Mouse (Mus musculus): Measurements from ENCODE around the gene Otc. TPM values are rescaled to one million over a fixed set of nuclear protein-coding genes. Genes with fewer than 3 reads are reported as not detected.

The Otc gene
- polyA plus RNA-seq, 1 experiment from 2014 or later = not detected

- 87% methylated on average over 3 of the region's 3 CpGs for WGBS
- no peak for ATAC-seq (ENCODE audit: low FRiP score)
Measured at GRCm38 (mm10) chrX:10268308-10268707, 16.2 kb downstream of the Otc start.

GRCm38 (mm10) chrX:10268761-10269437 is 16.8 kb downstream of the Otc start:
- no peak for ATAC-seq (ENCODE audit: low FRiP score)
- WGBS = 82% methylated on average over 4 of the region's 4 CpGs
- no peak overlapping the region for H3K4me2 ChIP-seq

More at GRCm38 (mm10) chrX:10268308-10268707, 16.2 kb downstream of the Otc start:
- H3K36me3 ChIP-seq = no peaks in the 10 kb centered on the region
- no peak overlapping the region for H3K9ac ChIP-seq (replicated peaks)
- no peaks in the 10 kb centered on the region for H3K4me1 ChIP-seq
- no peak overlapping the region for H3K4me2 ChIP-seq
- H3K27me3 ChIP-seq (replicated peaks) = no peaks in the 10 kb centered on the region
- H3K27ac ChIP-seq (replicated peaks) = no peak overlapping the region
- no peaks in the 10 kb centered on the region for H3K9me3 ChIP-seq (replicated peaks)
- H3K4me3 ChIP-seq (replicated peaks) = no peak overlapping the region

GRCm38 (mm10) chrX:10297341-10297740 is 45.2 kb downstream of the Otc start:
- 91% methylated on average over 14 of the region's 14 CpGs for WGBS
- H3K27ac ChIP-seq (replicated peaks) = no peak overlapping the region
- no peak overlapping the region for H3K9ac ChIP-seq (replicated peaks)
- no peaks in the 10 kb centered on the region for H3K27me3 ChIP-seq (replicated peaks)
- ATAC-seq (ENCODE audit: low FRiP score) = no peak
- H3K4me1 ChIP-seq = no peaks in the 10 kb centered on the region
- no peak overlapping the region for H3K4me3 ChIP-seq (replicated peaks)
- H3K36me3 ChIP-seq = no peaks in the 10 kb centered on the region
- H3K9me3 ChIP-seq (replicated peaks) = no peaks in the 10 kb centered on the region
- no peak overlapping the region for H3K4me2 ChIP-seq

More at GRCm38 (mm10) chrX:10268761-10269437, 16.8 kb downstream of the Otc start:
- no peak overlapping the region for H3K27ac ChIP-seq (replicated peaks)
- H3K27me3 ChIP-seq (replicated peaks) = no peaks in the 10 kb centered on the region
- H3K9ac ChIP-seq (replicated peaks) = no peak overlapping the region
- no peaks in the 10 kb centered on the region for H3K9me3 ChIP-seq (replicated peaks)
- no peak overlapping the region for H3K4me3 ChIP-seq (replicated peaks)
- no peaks in the 10 kb centered on the region for H3K36me3 ChIP-seq
- no peaks in the 10 kb centered on the region for H3K4me1 ChIP-seq

- no peak overlapping the region for H3K9ac ChIP-seq (replicated peaks)
- H3K4me3 ChIP-seq (replicated peaks) = no peak overlapping the region
- H3K36me3 ChIP-seq = no peaks in the 10 kb centered on the region
- no peaks in the 10 kb centered on the region for H3K4me1 ChIP-seq
- 81% methylated on average over 4 of the region's 4 CpGs for WGBS
- H3K4me2 ChIP-seq = no peak overlapping the region
- no peak overlapping the region for H3K27ac ChIP-seq (replicated peaks)
- no peak for ATAC-seq (ENCODE audit: low FRiP score)
- no peaks in the 10 kb centered on the region for H3K27me3 ChIP-seq (replicated peaks)
- H3K9me3 ChIP-seq (replicated peaks) = no peaks in the 10 kb centered on the region
Measured at GRCm38 (mm10) chrX:10318176-10318575, 66.1 kb downstream of the Otc start.

- H3K27ac ChIP-seq (replicated peaks) = no peak overlapping the region
- H3K4me3 ChIP-seq (replicated peaks) = no peak overlapping the region
- H3K4me1 ChIP-seq = no peaks in the 10 kb centered on the region
- H3K27me3 ChIP-seq (replicated peaks) = no peaks in the 10 kb centered on the region
- ATAC-seq (ENCODE audit: low FRiP score) = no peak
- H3K4me2 ChIP-seq = no peak overlapping the region
- no peak overlapping the region for H3K9ac ChIP-seq (replicated peaks)
- WGBS = 79% methylated on average over 1 of the region's 1 CpGs
- H3K9me3 ChIP-seq (replicated peaks) = no peaks in the 10 kb centered on the region
- H3K36me3 ChIP-seq = no peaks in the 10 kb centered on the region
Measured at GRCm38 (mm10) chrX:10330246-10330645, 78.1 kb downstream of the Otc start.

GRCm38 (mm10) chrX:10331749-10332148 is 79.6 kb downstream of the Otc start:
- Histone ChIP-seq H3K27ac (replicated peaks) (no peak overlapping the region), H3K4me3 (replicated peaks) (no peak overlapping the region), H3K27me3 (replicated peaks) (no peaks in the 10 kb centered on the region), H3K36me3 (no peaks in the 10 kb centered on the region), H3K4me1 (no peaks in the 10 kb centered on the region), H3K4me2 (no peak overlapping the region), H3K9me3 (replicated peaks) (no peaks in the 10 kb centered on the region), H3K9ac (replicated peaks) (no peak overlapping the region)
- WGBS = 96% methylated on average over 1 of the region's 1 CpGs
- ATAC-seq (ENCODE audit: low FRiP score) = no peak

- 74% methylated on average over 2 of the region's 2 CpGs for WGBS
- H3K4me1 ChIP-seq = no peaks in the 10 kb centered on the region
Measured at GRCm38 (mm10) chrX:10336816-10337215, 84.7 kb downstream of the Otc start.

GRCm38 (mm10) chrX:10355867-10356266 is 103.8 kb downstream of the Otc start:
- H3K27me3 ChIP-seq (replicated peaks) = no peaks in the 10 kb centered on the region
- no peak for ATAC-seq (ENCODE audit: low FRiP score)
- H3K4me2 ChIP-seq = no peak overlapping the region
- no peaks in the 10 kb centered on the region for H3K9me3 ChIP-seq (replicated peaks)
- no peaks in the 10 kb centered on the region for H3K36me3 ChIP-seq
- H3K9ac ChIP-seq (replicated peaks) = no peak overlapping the region
- no peak overlapping the region for H3K27ac ChIP-seq (replicated peaks)
- 60% methylated on average over 4 of the region's 4 CpGs for WGBS
- no peaks in the 10 kb centered on the region for H3K4me1 ChIP-seq
- H3K4me3 ChIP-seq (replicated peaks) = no peak overlapping the region

More at GRCm38 (mm10) chrX:10336816-10337215, 84.7 kb downstream of the Otc start:
- Histone ChIP-seq H3K36me3 (no peaks in the 10 kb centered on the region), H3K9ac (replicated peaks) (no peak overlapping the region), H3K9me3 (replicated peaks) (no peaks in the 10 kb centered on the region), H3K4me2 (no peak overlapping the region), H3K4me3 (replicated peaks) (no peak overlapping the region), H3K27ac (replicated peaks) (no peak overlapping the region), H3K27me3 (replicated peaks) (no peaks in the 10 kb centered on the region)
- no peak for ATAC-seq (ENCODE audit: low FRiP score)

Other genes starting within 250 kb of the Otc start
- 6.5 and 9.5 TPM in 2 replicates for gene Srpx, start 134.6 kb upstream of the Otc start, polyA plus RNA-seq (2015; fragmentation: Nextera tagmentation; extraction: Ambion mirVana)
- 28.8 and 33.0 TPM in 2 replicates for gene Rpgr, start 35.4 kb upstream of the Otc start, polyA plus RNA-seq (2015; fragmentation: Nextera tagmentation; extraction: Ambion mirVana)
- gene Tspan7, start 232.9 kb downstream of the Otc start, polyA plus RNA-seq (2015; fragmentation: Nextera tagmentation; extraction: Ambion mirVana) = 451 and 492 TPM in 2 replicates